Mouse (Mus musculus): ENCODE measurements around the gene Nbl1. TPM values are rescaled to one million over a fixed set of nuclear protein-coding genes. Genes with fewer than 3 reads are reported as not detected.

Nbl1 gene
- polyA plus RNA-seq, 1 experiment from 2014 or later, result 31.1 TPM

DNA sequence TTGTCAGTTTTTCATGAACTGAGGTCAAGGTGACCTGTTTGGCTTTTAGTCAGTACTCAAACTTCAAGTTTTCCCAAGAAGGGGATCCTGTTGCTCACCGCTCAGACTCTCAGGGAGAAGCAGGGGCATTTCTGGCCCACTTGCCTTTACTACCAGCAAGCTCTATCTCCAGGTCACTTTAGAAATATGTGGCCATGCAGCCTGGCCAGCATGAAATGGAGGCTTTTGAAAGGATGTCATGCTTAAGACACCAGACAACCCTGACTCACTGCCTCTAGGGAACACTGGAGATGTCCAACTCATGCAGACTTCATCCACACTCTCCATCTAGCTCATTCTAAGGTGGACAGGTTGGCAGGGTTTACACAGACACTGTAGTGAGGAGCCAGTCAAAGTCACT, 12.7 kb upstream of the Nbl1 start:
- Histone ChIP-seq H3K27ac (ENCODE audit: low read length) (no peak overlapping the region), H3K9ac (replicated peaks; ENCODE audit: low read length) (no peak overlapping the region), H3K9me3 (ENCODE audit: low read length) (no peaks in the 10 kb centered on the region), H3K36me3 (ENCODE audit: insufficient read depth, low read length) (peaks cover 24% of the 10 kb centered on the region), H3K4me3 (ENCODE audit: low read length) (no peak overlapping the region), H3K4me2 (replicated peaks; ENCODE audit: low read depth, low read length) (no peak overlapping the region), H3K4me1 (ENCODE audit: insufficient read depth, low read length) (peaks cover 5% of the 10 kb centered on the region), H3K27me3 (ENCODE audit: insufficient read depth, low read length) (no peaks in the 10 kb centered on the region)
- WGBS, result 86% methylated on average over 1 of the region's 1 CpGs
- no peak for ATAC-seq (ENCODE audit: low FRiP score, low TSS enrichment)

DNA sequence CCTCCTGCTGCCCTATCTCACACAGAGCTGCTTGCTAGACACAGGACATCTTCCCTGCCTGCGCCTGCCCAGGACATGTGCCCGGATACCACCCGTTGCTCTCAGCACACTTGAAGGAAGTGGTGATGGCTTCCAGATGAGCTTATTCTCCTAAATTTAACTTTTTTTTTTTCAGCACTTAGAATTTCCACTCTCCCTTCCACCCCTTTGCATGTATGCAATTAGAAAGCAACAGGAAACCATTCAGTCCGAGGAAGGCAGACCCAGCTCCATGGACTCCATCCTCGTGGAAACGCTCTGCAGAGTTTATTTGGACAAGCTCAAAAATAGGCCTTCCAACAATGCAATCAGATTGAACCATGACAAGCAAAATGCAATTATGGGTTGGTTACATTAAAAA, 8.8 kb upstream of the Nbl1 start:
- no peak for ATAC-seq (ENCODE audit: low FRiP score, low TSS enrichment)
- WGBS, result 87% methylated on average over 6 of the region's 6 CpGs
- Histone ChIP-seq H3K27me3 (ENCODE audit: insufficient read depth, low read length) (no peaks in the 10 kb centered on the region), H3K4me1 (ENCODE audit: insufficient read depth, low read length) (no peaks in the 10 kb centered on the region), H3K9me3 (ENCODE audit: low read length) (no peaks in the 10 kb centered on the region), H3K4me2 (replicated peaks; ENCODE audit: low read depth, low read length) (no peak overlapping the region), H3K9ac (replicated peaks; ENCODE audit: low read length) (no peak overlapping the region), H3K4me3 (ENCODE audit: low read length) (no peak overlapping the region), H3K36me3 (ENCODE audit: insufficient read depth, low read length) (peaks cover 24% of the 10 kb centered on the region), H3K27ac (ENCODE audit: low read length) (no peak overlapping the region)

DNA sequence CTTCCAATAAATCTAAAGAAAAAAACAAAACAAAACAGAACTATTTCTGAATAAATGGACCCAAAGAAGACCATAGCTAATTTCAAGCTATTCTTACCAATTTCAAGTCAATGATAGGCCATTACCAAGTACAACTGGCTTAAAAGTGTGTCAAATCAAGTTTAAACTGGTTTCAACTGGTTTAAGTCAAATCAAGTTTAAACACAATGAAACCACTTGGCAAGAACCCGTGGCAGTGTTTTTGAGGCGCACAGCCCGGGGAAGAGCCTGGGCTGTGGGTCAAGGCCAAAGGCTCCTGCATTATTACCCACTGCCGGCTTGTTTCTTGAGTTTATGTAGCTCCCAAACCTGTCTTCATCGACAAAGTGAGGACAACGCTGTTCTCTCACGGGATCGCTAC, 7.5 kb upstream of the Nbl1 start:
- no peaks in the 10 kb centered on the region for H3K9me3 ChIP-seq (ENCODE audit: low read length)
- H3K27ac ChIP-seq (ENCODE audit: low read length), result no peak overlapping the region
- no peak overlapping the region for H3K4me3 ChIP-seq (ENCODE audit: low read length)
- H3K36me3 ChIP-seq (ENCODE audit: insufficient read depth, low read length), result peaks cover 24% of the 10 kb centered on the region
- no peak overlapping the region for H3K9ac ChIP-seq (replicated peaks; ENCODE audit: low read length)
- H3K4me1 ChIP-seq (ENCODE audit: insufficient read depth, low read length), result peaks cover 3% of the 10 kb centered on the region; the same call in 1 of the 2 replicates
- ATAC-seq (ENCODE audit: low FRiP score, low TSS enrichment), result no peak
- H3K4me2 ChIP-seq (replicated peaks; ENCODE audit: low read depth, low read length), result no peak overlapping the region
- no peaks in the 10 kb centered on the region for H3K27me3 ChIP-seq (ENCODE audit: insufficient read depth, low read length)
- whole genome bisulfite sequencing, result 91% methylated on average over 8 of the region's 8 CpGs

DNA sequence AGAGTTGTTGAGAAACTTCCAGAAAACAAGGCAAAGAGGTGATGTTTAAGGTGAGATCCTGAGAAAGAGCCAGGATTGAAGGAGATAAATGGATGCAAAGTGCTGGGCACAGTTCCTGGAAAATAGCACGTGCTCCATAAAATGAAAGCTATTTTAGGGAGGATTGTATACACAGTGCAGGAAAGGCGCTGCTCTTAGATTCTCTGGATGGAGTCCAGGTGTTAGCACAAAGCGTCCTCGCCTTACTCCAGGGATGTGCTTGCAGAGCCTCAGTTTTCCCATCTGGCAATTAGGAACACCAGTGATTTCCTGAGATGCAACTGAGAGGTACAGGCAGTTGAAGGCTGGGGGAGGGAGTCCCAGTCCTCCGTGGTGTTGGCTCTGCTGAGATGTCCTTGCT, 3.4 kb upstream of the Nbl1 start:
- H3K4me1 ChIP-seq (ENCODE audit: insufficient read depth, low read length), result peaks cover 20% of the 10 kb centered on the region
- peaks cover 6% of the 10 kb centered on the region for H3K9me3 ChIP-seq (ENCODE audit: low read length)
- H3K9ac ChIP-seq (replicated peaks; ENCODE audit: low read length), result no peak overlapping the region
- no peak overlapping the region for H3K4me2 ChIP-seq (replicated peaks; ENCODE audit: low read depth, low read length)
- H3K4me3 ChIP-seq (ENCODE audit: low read length), result no peak overlapping the region
- ATAC-seq (ENCODE audit: low FRiP score, low TSS enrichment), result no peak
- peaks cover 7% of the 10 kb centered on the region for H3K27me3 ChIP-seq (ENCODE audit: insufficient read depth, low read length)
- WGBS, result 22% methylated on average over 5 of the region's 5 CpGs
- no peak overlapping the region for H3K27ac ChIP-seq (ENCODE audit: low read length)
- no peaks in the 10 kb centered on the region for H3K36me3 ChIP-seq (ENCODE audit: insufficient read depth, low read length)

DNA sequence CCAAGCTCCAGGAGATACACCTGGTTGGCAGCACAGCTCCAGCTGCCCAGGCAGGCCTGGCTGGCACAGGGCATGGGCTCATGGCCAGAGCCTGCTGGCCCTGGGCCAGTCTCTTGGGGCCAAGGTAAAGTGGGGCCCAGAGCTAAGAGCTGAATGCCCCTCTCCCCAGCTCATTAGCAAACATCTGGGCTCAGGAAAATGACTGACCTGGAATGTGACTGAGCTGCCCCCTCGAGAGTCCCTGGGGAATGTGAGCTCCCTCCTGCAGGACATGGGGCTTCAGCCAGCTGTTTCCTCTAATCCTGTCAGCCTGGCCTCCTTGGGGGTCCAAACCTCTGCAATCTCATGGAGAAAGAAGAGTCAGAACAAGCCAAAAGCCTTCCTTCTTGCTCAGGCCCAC, 2.6 kb upstream of the Nbl1 start:
- Histone ChIP-seq H3K4me1 (ENCODE audit: insufficient read depth, low read length) (peaks cover 27% of the 10 kb centered on the region), H3K27ac (ENCODE audit: low read length) (no peak overlapping the region; the same call in 1 of the 2 replicates), H3K27me3 (ENCODE audit: insufficient read depth, low read length) (peaks cover 8% of the 10 kb centered on the region), H3K4me2 (replicated peaks; ENCODE audit: low read depth, low read length) (no peak overlapping the region), H3K9ac (replicated peaks; ENCODE audit: low read length) (no peak overlapping the region), H3K9me3 (ENCODE audit: low read length) (peaks cover 6% of the 10 kb centered on the region), H3K4me3 (ENCODE audit: low read length) (no peak overlapping the region), H3K36me3 (ENCODE audit: insufficient read depth, low read length) (no peaks in the 10 kb centered on the region)
- no peak for ATAC-seq (ENCODE audit: low FRiP score, low TSS enrichment)
- 20% methylated on average over 1 of the region's 1 CpGs for WGBS

DNA sequence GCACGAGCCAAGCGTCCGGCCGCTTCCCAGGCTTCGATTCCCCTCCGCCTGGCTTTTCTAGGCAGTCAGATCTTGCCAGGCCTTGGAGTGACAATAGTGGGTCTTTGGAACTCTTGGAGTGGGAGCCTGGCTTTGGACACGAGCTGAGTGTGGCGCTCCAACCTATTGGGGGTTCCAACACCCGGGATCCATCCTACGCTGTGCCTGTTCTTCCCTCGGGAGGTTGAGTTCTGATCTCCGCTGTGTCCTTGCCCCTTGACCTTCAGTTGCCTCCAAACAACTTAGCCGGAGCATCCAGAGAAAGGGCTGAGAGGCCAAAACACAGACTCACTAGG, 370 bp upstream of the Nbl1 start:
- Histone ChIP-seq H3K4me2 (replicated peaks; ENCODE audit: low read depth, low read length) (peak overlapping the region; percentile 98), H3K9me3 (ENCODE audit: low read length) (peaks cover 6% of the 10 kb centered on the region), H3K36me3 (ENCODE audit: insufficient read depth, low read length) (no peaks in the 10 kb centered on the region), H3K27me3 (ENCODE audit: insufficient read depth, low read length) (peaks cover 8% of the 10 kb centered on the region), H3K9ac (replicated peaks; ENCODE audit: low read length) (peak overlapping the region; percentile 89), H3K4me1 (ENCODE audit: insufficient read depth, low read length) (peaks cover 27% of the 10 kb centered on the region), H3K27ac (ENCODE audit: low read length) (no peak overlapping the region), H3K4me3 (ENCODE audit: low read length) (peak overlapping the region; percentile 53)
- peak; percentile 32; the same call in 1 of the 2 replicates for ATAC-seq (ENCODE audit: low FRiP score, low TSS enrichment)
- WGBS, result 26% methylated on average over 13 of the region's 13 CpGs

DNA sequence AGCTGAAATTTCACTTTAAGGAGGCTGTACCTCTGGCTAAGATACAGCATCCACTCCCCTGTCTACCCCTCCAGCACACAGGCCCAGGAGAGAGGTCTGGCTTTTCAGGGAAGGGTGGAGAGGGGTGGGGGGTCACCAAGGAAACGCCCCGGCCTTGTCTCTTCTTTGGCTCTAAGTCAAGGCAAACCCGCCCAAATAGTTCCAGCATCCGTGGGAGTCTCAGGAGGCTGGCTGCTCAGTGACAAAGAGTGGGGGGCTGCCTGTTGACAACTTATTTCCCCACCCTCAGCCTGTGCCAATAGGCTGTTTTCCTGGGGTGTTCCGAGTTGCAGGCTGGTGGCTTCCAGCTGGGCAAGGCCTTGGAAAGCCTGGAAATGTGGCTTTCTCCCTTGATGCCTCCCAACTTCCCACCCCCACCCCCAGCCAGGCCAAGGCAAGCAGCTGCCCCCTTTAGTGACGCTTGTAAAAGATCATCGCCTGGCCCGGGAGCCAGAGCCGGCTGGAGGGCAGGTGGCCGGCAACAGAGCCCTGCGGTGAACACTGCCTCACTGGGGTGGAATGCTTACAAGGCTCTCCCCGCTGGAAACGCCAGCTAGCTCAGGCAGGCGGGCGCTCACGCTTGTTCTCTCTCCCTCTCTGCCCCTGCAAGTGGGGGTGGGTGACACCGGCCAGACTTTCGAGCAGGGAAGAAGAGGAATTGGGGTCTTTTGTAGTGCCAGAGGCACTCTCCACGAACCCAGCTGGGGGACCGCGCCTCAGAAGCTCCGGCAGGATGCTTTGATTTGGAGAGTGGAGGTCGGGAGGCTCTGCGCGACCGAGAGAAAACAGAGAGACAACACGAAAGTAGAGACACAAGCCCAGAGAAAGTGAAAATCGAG, 1.1 kb downstream of the Nbl1 start:
- Histone ChIP-seq H3K27me3 (ENCODE audit: insufficient read depth, low read length) (peaks cover 8% of the 10 kb centered on the region), H3K9me3 (ENCODE audit: low read length) (peaks cover 6% of the 10 kb centered on the region), H3K9ac (replicated peaks; ENCODE audit: low read length) (peak overlapping the region; percentile 89), H3K4me1 (ENCODE audit: insufficient read depth, low read length) (peaks cover 27% of the 10 kb centered on the region), H3K27ac (ENCODE audit: low read length) (no peak overlapping the region), H3K4me2 (replicated peaks; ENCODE audit: low read depth, low read length) (peak overlapping the region; percentile 98), H3K4me3 (ENCODE audit: low read length) (peak overlapping the region; percentile 53), H3K36me3 (ENCODE audit: insufficient read depth, low read length) (no peaks in the 10 kb centered on the region)
- no peak for ATAC-seq (ENCODE audit: low FRiP score, low TSS enrichment)
- WGBS, result 5% methylated on average over 28 of the region's 28 CpGs

DNA sequence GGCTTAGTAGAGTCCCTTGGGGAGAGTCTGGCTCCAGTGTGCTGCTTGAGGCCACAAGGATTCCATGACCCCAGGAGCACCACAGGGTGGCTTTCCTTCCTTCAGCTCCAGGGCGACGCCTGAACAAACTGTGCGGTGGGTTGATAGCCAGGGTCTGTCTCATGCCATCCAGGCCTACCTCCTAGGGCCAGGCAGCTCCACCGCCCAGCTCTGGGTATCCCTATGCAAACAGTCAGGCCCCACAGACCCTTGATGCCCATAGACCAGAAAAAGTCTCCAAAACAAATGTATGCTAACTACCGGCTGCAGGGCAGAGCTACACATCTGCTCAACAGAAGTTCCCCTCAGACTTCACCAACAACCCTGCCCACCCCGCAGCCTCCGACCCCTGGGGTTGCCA, 1.7 kb downstream of the Nbl1 start:
- H3K9ac ChIP-seq (replicated peaks; ENCODE audit: low read length), result peak overlapping the region; percentile 89; the same call in 1 of the 2 replicates
- H3K36me3 ChIP-seq (ENCODE audit: insufficient read depth, low read length), result no peaks in the 10 kb centered on the region
- WGBS, result 42% methylated on average over 7 of the region's 7 CpGs
- H3K27ac ChIP-seq (ENCODE audit: low read length), result no peak overlapping the region
- peaks cover 27% of the 10 kb centered on the region for H3K4me1 ChIP-seq (ENCODE audit: insufficient read depth, low read length)
- no peak for ATAC-seq (ENCODE audit: low FRiP score, low TSS enrichment)
- H3K27me3 ChIP-seq (ENCODE audit: insufficient read depth, low read length), result peaks cover 8% of the 10 kb centered on the region
- peaks cover 6% of the 10 kb centered on the region for H3K9me3 ChIP-seq (ENCODE audit: low read length)
- H3K4me2 ChIP-seq (replicated peaks; ENCODE audit: low read depth, low read length), result peak overlapping the region; percentile 98
- H3K4me3 ChIP-seq (ENCODE audit: low read length), result peak overlapping the region; percentile 53; the same call in 1 of the 2 replicates

DNA sequence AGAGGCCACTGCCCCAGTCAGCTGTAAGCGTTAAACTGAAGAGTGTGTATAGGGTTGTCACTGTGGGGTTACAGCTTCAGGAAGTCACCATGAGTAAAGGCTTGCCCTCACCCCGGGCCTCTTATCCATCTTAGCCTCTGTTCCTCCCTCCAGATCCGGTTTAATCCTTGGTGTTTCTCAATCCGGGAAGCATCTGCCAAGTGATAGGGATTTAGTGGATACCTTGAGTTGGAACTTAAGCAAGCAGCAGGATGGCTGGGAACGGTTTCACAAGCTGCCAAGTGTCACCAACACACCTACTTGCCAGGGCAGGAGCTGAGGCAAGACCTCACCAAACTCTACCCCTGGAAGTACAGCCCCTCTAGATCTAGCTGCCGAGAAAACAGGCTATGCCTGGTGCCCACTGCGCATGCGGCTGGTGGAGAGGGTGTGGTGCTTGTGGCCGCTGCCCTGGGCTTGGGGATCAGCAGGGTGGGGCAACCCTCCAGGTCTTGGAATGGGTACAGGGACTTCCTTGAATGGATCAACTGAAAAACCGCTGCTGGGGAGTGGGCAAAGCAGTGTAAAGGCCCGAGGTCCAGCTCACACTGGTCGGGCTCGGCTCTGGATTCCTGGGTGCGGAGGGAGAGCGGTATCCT, 2.4 kb downstream of the Nbl1 start:
- 71% methylated on average over 15 of the region's 15 CpGs for WGBS
- peaks cover 25% of the 10 kb centered on the region for H3K4me1 ChIP-seq (ENCODE audit: insufficient read depth, low read length)

More for the DNA sequence above, 2.4 kb downstream of the Nbl1 start:
- H3K36me3 ChIP-seq (ENCODE audit: insufficient read depth, low read length), result no peaks in the 10 kb centered on the region
- peaks cover 8% of the 10 kb centered on the region for H3K27me3 ChIP-seq (ENCODE audit: insufficient read depth, low read length)
- no peak for ATAC-seq (ENCODE audit: low FRiP score, low TSS enrichment)
- H3K9me3 ChIP-seq (ENCODE audit: low read length), result peaks cover 6% of the 10 kb centered on the region
- H3K27ac ChIP-seq (ENCODE audit: low read length), result no peak overlapping the region
- no peak overlapping the region for H3K9ac ChIP-seq (replicated peaks; ENCODE audit: low read length)
- no peak overlapping the region for H3K4me2 ChIP-seq (replicated peaks; ENCODE audit: low read depth, low read length)
- H3K4me3 ChIP-seq (ENCODE audit: low read length), result no peak overlapping the region

All from kidney, embryonic 16.5 days (tissue).